Mouse (Mus musculus) megakaryocyte-erythroid progenitor cell, adult 5-6 weeks (primary cell): ENCODE data around the gene Bap1. TPM values are rescaled to one million over a fixed set of nuclear protein-coding genes. Genes with fewer than 3 reads are reported as not detected.
A peak's percentile ranks its signal among the peaks of the same experiment; 100 is the strongest.

Source experiments
- ATAC-seq: replicated peaks from 2 replicates; pipeline ENCODE4 v1.8.0; 2016; ENCODE audit warnings: mild to moderate bottlenecking, inconsistent platforms; ENCODE audit not compliant: severe bottlenecking, poor library complexity, low FRiP score, low TSS enrichment
- total RNA-seq, 2 experiments: library from RNA; stranded (forward) in 1 of 2; stranded (reverse) in 1 of 2; fragments of 200-1000, 215-1000 nt in 1 of 2; fragments of >200 nt in 1 of 2; fragmentation: Nextera tagmentation in 1 of 2; gene quantifications; 2 replicates each; pipeline ENCODE4 v1.2.3; 2014 to 2017

Bap1 gene
- total RNA-seq, 2 experiments from 2014 or later, result 43.6 to 65.4 TPM

GRCm38 (mm10) chr14:31271121-31271520, 19.9 kb downstream of the Bap1 start:
- ATAC-seq, result no peak

GRCm38 (mm10) chr14:31272164-31272563, 20.9 kb downstream of the Bap1 start:
- ATAC-seq, result peak; percentile 66; the same call in 1 of the 2 replicates

- no peak for ATAC-seq
Measured at GRCm38 (mm10) chr14:31285728-31286127, 34.5 kb downstream of the Bap1 start.

Other genes with a start within 250 kb of the Bap1 start
- gene Spcs1, start 249.8 kb upstream of the Bap1 start, total RNA-seq (2014; fragmentation: Nextera tagmentation), result 188 and 214 TPM in 2 replicates
- 91.6 and 97.9 TPM in 2 replicates for gene Spcs1, start 249.8 kb upstream of the Bap1 start, total RNA-seq (2017)
- gene Pbrm1, start 232.3 kb upstream of the Bap1 start, total RNA-seq (2014; fragmentation: Nextera tagmentation), result 64.6 and 83.6 TPM in 2 replicates
- 75.7 and 82.9 TPM in 2 replicates for gene Pbrm1, start 232.3 kb upstream of the Bap1 start, total RNA-seq (2017)
- 442 and 595 TPM in 2 replicates for gene Gnl3, start 232.3 kb upstream of the Bap1 start, total RNA-seq (2014; fragmentation: Nextera tagmentation)
- gene Gnl3, start 232.3 kb upstream of the Bap1 start, total RNA-seq (2017), result 624 and 645 TPM in 2 replicates
- 161 and 205 TPM in 2 replicates for gene Smim4, start 122.5 kb upstream of the Bap1 start, total RNA-seq (2014; fragmentation: Nextera tagmentation)
- 56.2 and 61.8 TPM in 2 replicates for gene Smim4, start 122.5 kb upstream of the Bap1 start, total RNA-seq (2017)
- 82.3 and 91.5 TPM in 2 replicates for gene Nt5dc2, start 120.4 kb upstream of the Bap1 start, total RNA-seq (2014; fragmentation: Nextera tagmentation)
- gene Nt5dc2, start 120.4 kb upstream of the Bap1 start, total RNA-seq (2017), result 49.2 and 87.0 TPM in 2 replicates
- gene Stab1, start 82.8 kb upstream of the Bap1 start, total RNA-seq (2014; fragmentation: Nextera tagmentation), result 0.20 and 0.37 TPM in 2 replicates
- not detected in 2 replicates for gene Stab1, start 82.8 kb upstream of the Bap1 start, total RNA-seq (2017)
- 1.8 TPM in 1 of 2 replicates, not detected in the other for gene Tnnc1, start 43.1 kb upstream of the Bap1 start, total RNA-seq (2014; fragmentation: Nextera tagmentation)
- gene Tnnc1, start 43.1 kb upstream of the Bap1 start, total RNA-seq (2017), result not detected in 2 replicates
- gene Nisch, start 34.5 kb upstream of the Bap1 start, total RNA-seq (2014; fragmentation: Nextera tagmentation), result 144 and 164 TPM in 2 replicates
- 67.7 and 77.9 TPM in 2 replicates for gene Nisch, start 34.5 kb upstream of the Bap1 start, total RNA-seq (2017)
- not detected in 2 replicates for gene Sema3g, start 33.6 kb upstream of the Bap1 start, total RNA-seq (2014; fragmentation: Nextera tagmentation)
- not detected in 2 replicates for gene Sema3g, start 33.6 kb upstream of the Bap1 start, total RNA-seq (2017)
- gene Phf7, start 133 bp upstream of the Bap1 start, total RNA-seq (2014; fragmentation: Nextera tagmentation), result 10.2 and 23.0 TPM in 2 replicates
- 9.8 and 15.7 TPM in 2 replicates for gene Phf7, start 133 bp upstream of the Bap1 start, total RNA-seq (2017)
- gene Dnah1, start 72.4 kb downstream of the Bap1 start, total RNA-seq (2014; fragmentation: Nextera tagmentation), result 0.59 TPM in 1 of 2 replicates, not detected in the other
- gene Dnah1, start 72.4 kb downstream of the Bap1 start, total RNA-seq (2017), result 0.04 TPM in 1 of 2 replicates, not detected in the other
- 36.1 and 45.5 TPM in 2 replicates for gene Capn7, start 85.2 kb downstream of the Bap1 start, total RNA-seq (2014; fragmentation: Nextera tagmentation)
- gene Capn7, start 85.2 kb downstream of the Bap1 start, total RNA-seq (2017), result 64.5 and 81.7 TPM in 2 replicates
- gene Sh3bp5, start 184.6 kb downstream of the Bap1 start, total RNA-seq (2014; fragmentation: Nextera tagmentation), result 1.1 and 2.3 TPM in 2 replicates
- 1.1 and 1.3 TPM in 2 replicates for gene Sh3bp5, start 184.6 kb downstream of the Bap1 start, total RNA-seq (2017)
- 40.1 and 42.9 TPM in 2 replicates for gene Eaf1, start 242.9 kb downstream of the Bap1 start, total RNA-seq (2014; fragmentation: Nextera tagmentation)
- 23.8 and 24.5 TPM in 2 replicates for gene Eaf1, start 242.9 kb downstream of the Bap1 start, total RNA-seq (2017)
- gene Mettl6, start 243.6 kb downstream of the Bap1 start, total RNA-seq (2014; fragmentation: Nextera tagmentation), result 32.3 and 35.0 TPM in 2 replicates
- 47.2 and 79.6 TPM in 2 replicates for gene Mettl6, start 243.6 kb downstream of the Bap1 start, total RNA-seq (2017)